Comparison of ENCODE assay signal across 19 mouse cellular contexts in the genomic region with DNA sequence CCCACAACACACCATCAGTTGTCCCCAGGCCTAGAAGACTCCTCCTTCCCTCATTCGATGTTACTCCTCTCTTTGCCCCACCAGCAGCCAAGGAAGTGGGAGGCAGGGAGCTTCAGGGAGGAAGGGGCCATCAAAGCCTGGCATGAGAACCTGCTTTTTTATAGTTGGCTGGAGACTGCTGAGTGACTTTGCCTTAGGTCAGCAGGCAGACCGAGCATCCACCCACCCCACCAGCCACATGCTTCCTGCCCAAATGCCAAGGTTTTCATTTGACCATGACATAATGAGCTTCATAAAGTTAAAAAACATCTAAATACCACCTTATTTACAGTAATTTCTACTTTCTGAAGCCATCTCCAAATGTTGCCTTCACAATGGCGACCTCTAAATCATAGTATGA. TPM values are rescaled to one million over a fixed set of nuclear protein-coding genes. Genes with fewer than 3 reads are reported as not detected.
DNase-seq lines count a peak whose midpoint lies in the region; ATAC-seq lines count a peak whose summit lies in the region.
"Had no signal": no experiment of that assay in that cellular context is flagged by ENCODE, and none has a peak within 500 bp of the region (broad histone marks: within the 10 kb centered on the region; RNA-seq: fewer than 3 reads in every experiment).

No protein-coding gene starts in this region.

- WGBS in kidney, embryonic 16.5 days = 60% methylated on average over 3 of the region's 3 CpGs

- H3K36me3 ChIP-seq in kidney, embryonic 16.5 days (ENCODE audit: insufficient read depth, low read length) = no peaks in the 10 kb centered on the region
- H3K36me3 ChIP-seq: embryonic facial prominence, embryonic 12.5 days; heart, embryonic 10.5 days; hindbrain, embryonic 13.5 days had no signal

- peak; percentile 29 for DNase-seq in kidney, postnatal 14 days
- DNase-seq in thymus, postnatal 4 days = peak; percentile 43
- no peak for DNase-seq in thymus, postnatal 0 days (ENCODE audit: low spot score)
- peak; percentile 58 for DNase-seq in adrenal gland, postnatal 14 days
- DNase-seq in T-cell, adult 2 months (ENCODE audit: low spot score) = no peak
- DNase-seq in right cerebral cortex, postnatal 14 days = no peak
- DNase-seq: cerebellum, adult 2 months; cerebellum, postnatal 10 days; embryo, embryonic 11 days; gastrocnemius, postnatal 10 days; heart, adult 18-20 months; heart, postnatal 10 days; heart, postnatal 4 days had no signal

- H3K4me3 ChIP-seq in kidney, embryonic 16.5 days (ENCODE audit: low read length) = no peak overlapping the region
- H3K4me3 ChIP-seq: embryonic facial prominence, embryonic 12.5 days; heart, embryonic 10.5 days; hindbrain, embryonic 13.5 days had no signal

- no peaks in the 10 kb centered on the region for H3K27me3 ChIP-seq in kidney, embryonic 16.5 days (ENCODE audit: insufficient read depth, low read length)
- H3K27me3 ChIP-seq: embryonic facial prominence, embryonic 12.5 days; hindbrain, embryonic 13.5 days had no signal

- H3K4me2 ChIP-seq in kidney, embryonic 16.5 days (replicated peaks; ENCODE audit: low read depth, low read length) = no peak overlapping the region
- H3K4me2 ChIP-seq: embryonic facial prominence, embryonic 12.5 days; hindbrain, embryonic 13.5 days had no signal

- H3K9ac ChIP-seq in kidney, embryonic 16.5 days (replicated peaks; ENCODE audit: low read length) = no peak overlapping the region
- H3K9ac ChIP-seq: embryonic facial prominence, embryonic 12.5 days; hindbrain, embryonic 13.5 days had no signal

- ATAC-seq in kidney, embryonic 16.5 days (ENCODE audit: low FRiP score, low TSS enrichment) = no peak
- ATAC-seq: forebrain, embryonic 16.5 days; hindbrain, postnatal 0 days had no signal

- no peak overlapping the region for H3K27ac ChIP-seq in kidney, embryonic 16.5 days (ENCODE audit: low read length)
- H3K27ac ChIP-seq: embryonic facial prominence, embryonic 12.5 days; heart, embryonic 10.5 days; hindbrain, embryonic 13.5 days; hindbrain, postnatal 0 days had no signal

- peaks cover 13% of the 10 kb centered on the region for H3K4me1 ChIP-seq in kidney, embryonic 16.5 days (ENCODE audit: insufficient read depth, low read length)
- H3K4me1 ChIP-seq: embryonic facial prominence, embryonic 12.5 days; hindbrain, embryonic 13.5 days had no signal

- H3K9me3 ChIP-seq in kidney, embryonic 16.5 days (ENCODE audit: low read length) = no peaks in the 10 kb centered on the region
- H3K9me3 ChIP-seq: embryonic facial prominence, embryonic 12.5 days; heart, embryonic 10.5 days; hindbrain, embryonic 13.5 days had no signal

RNA-seq across cellular contexts. Expression of a gene that starts 26.9 kb away (rescaled TPM):
- 11.5 and 12.1 TPM in 2 replicates for polyA plus RNA-seq in kidney, embryonic 16.5 days (2015; fragmentation: Nextera tagmentation; extraction: Ambion mirVana)
- 14.9 and 20.3 TPM in 2 replicates for polyA plus RNA-seq in thymus, postnatal 0 days (2015; fragmentation: Nextera tagmentation; extraction: Ambion mirVana)
- 97.2 and 105 TPM in 2 replicates for total RNA-seq in adrenal gland, postnatal 14 days (2021)

Comparison
In these comparisons a context has a peak if more than half of its experiments do, and no peak if none do; other contexts are left out.
1. DNase-seq: peak in kidney, postnatal 14 days (single experiment), thymus, postnatal 4 days (single experiment) and adrenal gland, postnatal 14 days (single experiment); none in thymus, postnatal 0 days (single experiment), T-cell, adult 2 months (single experiment) and right cerebral cortex, postnatal 14 days (single experiment).